Mouse (Mus musculus) cortical plate, adult 2 months (tissue): ENCODE measurements around the gene Clec4a1. TPM values are rescaled to one million over a fixed set of nuclear protein-coding genes. Genes with fewer than 3 reads are reported as not detected.

Experiments used
- H3K27ac ChIP-seq: fragments of 200-500 bp; 2 replicates; pipeline ENCODE4 v1.5.1; 2012; ENCODE audit warnings: low read length, control low read depth, inconsistent platforms; ENCODE audit not compliant: insufficient read depth
- H3K4me1 ChIP-seq: fragments of 200-500 bp; 2 replicates; pipeline ENCODE4 v1.6.1; 2011; ENCODE audit warnings: low read length; ENCODE audit not compliant: control insufficient read depth, insufficient read depth
- H3K4me3 ChIP-seq: fragments of 200-500 bp; 2 replicates; pipeline ENCODE4 v1.5.1; 2011; ENCODE audit warnings: mild to moderate bottlenecking, low read length, control low read depth; ENCODE audit not compliant: insufficient read depth
- CTCF ChIP-seq: fragments of 200-500 bp; IDR thresholded peaks from 2 replicates; pipeline ENCODE4 v1.5.1; 2011; ENCODE audit warnings: mild to moderate bottlenecking, control low read depth, low read length; ENCODE audit not compliant: insufficient read depth; ENCODE audit errors: extremely low read depth
- POLR2A ChIP-seq: fragments of 200-500 bp; IDR thresholded peaks from 2 replicates; pipeline ENCODE4 v1.6.1; 2011; ENCODE audit warnings: mild to moderate bottlenecking, low read length, control low read depth; ENCODE audit not compliant: insufficient read depth; ENCODE audit errors: extremely low read depth
- polyA plus RNA-seq: library from polyadenylated mRNA; depleted of rRNA; stranded (reverse); fragments of >200 nt; gene quantifications from 2 replicates; pipeline ENCODE4 v1.2.3, GENCODE M21; 2012; rRNA removed

The Clec4a1 gene
- polyA plus RNA-seq, 1 experiment = 0.46 TPM

- no peak overlapping the region for H3K4me3 ChIP-seq
- H3K27ac ChIP-seq = no peak overlapping the region
- TF ChIP-seq POLR2A (no peak), CTCF (peak; percentile 79)
- no peaks in the 10 kb centered on the region for H3K4me1 ChIP-seq
Measured at GRCm38 (mm10) chr6:122892442-122893049, 29.1 kb upstream of the Clec4a1 start.

- no peak overlapping the region for H3K27ac ChIP-seq
- TF ChIP-seq CTCF = no peak
- no peak for TF ChIP-seq POLR2A
Measured at GRCm38 (mm10) chr6:122919922-122920321, 1.7 kb upstream of the Clec4a1 start.

GRCm38 (mm10) chr6:122934845-122935244, 13.2 kb downstream of the Clec4a1 start:
- Histone ChIP-seq H3K27ac (no peak overlapping the region), H3K4me3 (no peak overlapping the region), H3K4me1 (no peaks in the 10 kb centered on the region)
- TF ChIP-seq CTCF (no peak), POLR2A (no peak)

More at GRCm38 (mm10) chr6:122919922-122920321, 1.7 kb upstream of the Clec4a1 start:
- H3K4me1 ChIP-seq = no peaks in the 10 kb centered on the region
- H3K4me3 ChIP-seq = no peak overlapping the region

GRCm38 (mm10) chr6:122939618-122940017, 18.0 kb downstream of the Clec4a1 start:
- Histone ChIP-seq H3K4me3 (no peak overlapping the region), H3K27ac (no peak overlapping the region), H3K4me1 (no peaks in the 10 kb centered on the region)
- TF ChIP-seq CTCF (no peak), POLR2A (no peak)

GRCm38 (mm10) chr6:122946760-122947159, 25.1 kb downstream of the Clec4a1 start:
- Histone ChIP-seq H3K27ac (no peak overlapping the region), H3K4me3 (no peak overlapping the region), H3K4me1 (no peaks in the 10 kb centered on the region)
- TF ChIP-seq CTCF (no peak), POLR2A (no peak)

- TF ChIP-seq POLR2A (no peak), CTCF (no peak)
- no peaks in the 10 kb centered on the region for H3K4me1 ChIP-seq
- H3K27ac ChIP-seq = peak within 1 kb of the TSS; percentile 34; the same call in 1 of the 2 replicates
- no peak within 1 kb of the TSS for H3K4me3 ChIP-seq
Measured at GRCm38 (mm10) chr6:122952401-122952800, 30.8 kb downstream of the Clec4a1 start, which contains the start of gene Clec4a3. TSS of gene Clec4a3 (plus strand) at chr6:122952515.

- Histone ChIP-seq H3K27ac (no peak overlapping the region), H3K4me3 (no peak overlapping the region), H3K4me1 (no peaks in the 10 kb centered on the region)
- TF ChIP-seq POLR2A (no peak), CTCF (no peak)
Measured at GRCm38 (mm10) chr6:122964562-122964961, 42.9 kb downstream of the Clec4a1 start.

GRCm38 (mm10) chr6:122969048-122969447, 47.4 kb downstream of the Clec4a1 start:
- TF ChIP-seq CTCF (no peak), POLR2A (no peak)
- Histone ChIP-seq H3K4me3 (no peak overlapping the region), H3K27ac (no peak overlapping the region), H3K4me1 (no peaks in the 10 kb centered on the region)

Other genes starting within 250 kb of the Clec4a1 start
- gene Nanog, start 214.4 kb upstream of the Clec4a1 start, polyA plus RNA-seq = 0.10 TPM in 1 of 2 replicates, not detected in the other
- 100 and 101 TPM in 2 replicates for gene Slc2a3, start 120.2 kb upstream of the Clec4a1 start, polyA plus RNA-seq
- 12.7 and 13.1 TPM in 2 replicates for gene Foxj2, start 101.9 kb upstream of the Clec4a1 start, polyA plus RNA-seq
- gene C3ar1, start 65.7 kb upstream of the Clec4a1 start, polyA plus RNA-seq = 1.5 and 1.7 TPM in 2 replicates
- 127 and 133 TPM in 2 replicates for gene Necap1, start 47.4 kb upstream of the Clec4a1 start, polyA plus RNA-seq
- gene Clec4a3, start 30.7 kb downstream of the Clec4a1 start, polyA plus RNA-seq = 0.65 and 0.74 TPM in 2 replicates
- gene Clec4a4, start 68.5 kb downstream of the Clec4a1 start, polyA plus RNA-seq = not detected in 2 replicates
- not detected in 2 replicates for gene Clec4b1, start 128.1 kb downstream of the Clec4a1 start, polyA plus RNA-seq
- 1.4 and 1.9 TPM in 2 replicates for gene Clec4a2, start 184.6 kb downstream of the Clec4a1 start, polyA plus RNA-seq